Mouse (Mus musculus): ENCODE data around the gene Mcm6.

DNA sequence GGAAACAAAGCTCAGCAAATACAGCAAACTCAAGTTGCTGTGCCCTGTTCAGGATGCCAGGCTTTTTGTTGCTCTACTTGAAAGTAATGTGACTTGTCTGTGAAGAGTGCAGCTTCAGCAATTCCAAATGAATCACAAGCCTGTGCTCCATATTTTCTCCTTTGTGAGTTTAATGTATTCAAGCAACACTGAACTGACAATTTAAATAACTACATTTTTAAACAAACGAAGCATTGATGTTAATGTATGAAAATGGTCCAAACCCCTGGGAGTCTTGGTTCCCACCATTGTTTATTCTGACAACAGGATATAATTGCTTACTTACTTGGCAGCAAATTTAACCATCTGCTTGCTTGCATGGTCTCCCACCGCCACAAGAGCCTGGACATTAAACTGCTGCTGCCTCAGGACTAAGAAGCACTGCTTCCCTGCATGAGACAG lies 45.6 kb upstream of the Mcm6 start:
- no peak for TF ChIP-seq EP300 (IDR thresholded peaks at IDR 0.05; ENCODE audit: low read depth)
- TF ChIP-seq CTCF (IDR thresholded peaks at IDR 0.05; ENCODE audit: low read depth) = no peak
